Mouse (Mus musculus) adipocyte (in vitro differentiated cells): ENCODE results near the gene Alg9.
A peak's percentile ranks its signal among the peaks of the same experiment; 100 is the strongest.

ENCODE experiments used
- DNase-seq: peaks from one replicate; pipeline ENCODE4 v3.0.0-alpha.2; 2016; ENCODE audit warnings: low spot score

Alg9 gene

DNA sequence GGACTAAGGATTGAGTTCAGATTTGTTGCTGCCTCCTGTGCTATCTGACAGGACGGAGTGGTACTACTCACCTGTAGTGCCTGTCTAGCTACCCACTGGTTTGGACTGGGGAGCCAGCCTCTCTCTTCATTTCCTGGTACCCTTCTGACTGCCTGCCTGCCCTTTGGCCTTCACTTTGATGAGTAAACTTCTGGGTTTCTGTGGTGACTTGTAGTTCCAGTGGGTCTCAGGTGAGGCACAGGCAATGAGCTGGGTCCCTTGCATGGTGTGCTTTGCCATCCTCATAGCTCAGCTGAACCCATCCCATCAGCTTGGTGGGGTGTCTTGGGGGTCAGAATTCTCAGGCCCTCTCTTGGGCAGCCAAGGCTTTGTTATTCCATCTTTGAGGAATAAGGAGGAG lies 112.1 kb downstream of the Alg9 start:
- no peak for DNase-seq

DNA sequence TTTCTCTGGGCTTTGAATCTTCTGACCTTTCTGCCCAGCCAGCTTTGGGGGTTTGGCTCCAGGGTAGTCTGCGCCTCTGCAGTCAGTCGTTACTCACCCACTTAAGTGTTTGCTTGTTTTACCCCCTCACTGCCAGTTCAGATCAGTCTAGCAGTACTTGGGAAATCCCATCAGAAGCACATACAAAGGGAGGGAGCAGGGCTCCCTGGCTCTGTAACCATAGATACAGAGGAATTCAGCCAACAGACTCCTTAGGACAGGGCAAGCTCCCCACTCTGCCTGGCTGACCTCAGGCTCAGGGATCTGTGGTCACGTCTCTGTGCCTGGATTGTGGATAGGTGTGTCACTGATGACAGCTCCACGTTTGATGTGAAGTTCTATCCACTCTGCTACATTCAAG lies 112.5 kb downstream of the Alg9 start:
- peak; percentile 79 for DNase-seq

- no peak for DNase-seq
Observed at GRCm38 (mm10) chr9:50889211-50889610, 114.4 kb downstream of the Alg9 start.

GRCm38 (mm10) chr9:50889964-50890363 lies 115.1 kb downstream of the Alg9 start:
- DNase-seq = no peak

- no peak for DNase-seq
Observed at GRCm38 (mm10) chr9:50890494-50891090, 115.8 kb downstream of the Alg9 start.
